Mouse (Mus musculus): ENCODE measurements around the gene Creb5. TPM values are rescaled to one million over a fixed set of nuclear protein-coding genes. Genes with fewer than 3 reads are reported as not detected.

Creb5 gene
- polyA plus RNA-seq, 1 experiment from 2014 or later = 15.4 TPM

DNA sequence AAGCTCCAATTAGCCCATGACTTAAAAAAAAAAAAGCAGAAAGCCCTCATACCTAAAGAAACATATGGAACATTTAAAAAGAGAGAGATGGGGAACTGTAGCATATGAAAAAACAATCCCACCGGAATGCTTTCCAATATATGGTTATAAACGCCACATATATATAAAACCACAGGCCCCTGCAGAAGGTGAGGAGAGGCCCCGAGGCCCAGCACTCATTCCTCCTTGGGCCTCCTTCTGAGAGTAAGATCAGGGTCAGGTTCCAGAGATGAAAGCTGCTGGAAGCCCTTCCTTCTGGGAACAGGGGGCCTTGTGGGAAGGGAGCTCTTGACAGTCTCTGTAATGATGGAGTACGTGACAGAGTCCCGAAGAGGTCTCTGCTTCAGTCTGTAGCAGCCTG, 76.5 kb downstream of the Creb5 start:
- Histone ChIP-seq H3K9me3 (no peaks in the 10 kb centered on the region), H3K27ac (peak overlapping the region; percentile 36; the same call in 1 of the 2 replicates), H3K4me3 (no peak overlapping the region), H3K4me1 (peaks cover 8% of the 10 kb centered on the region), H3K36me3 (no peaks in the 10 kb centered on the region), H3K27me3 (ENCODE audit: insufficient read depth, poor library complexity, severe bottlenecking) (no peaks in the 10 kb centered on the region)
- WGBS = 77% methylated on average over 5 of the region's 5 CpGs
- no peak for DNase-seq (ENCODE audit: low spot score)

DNA sequence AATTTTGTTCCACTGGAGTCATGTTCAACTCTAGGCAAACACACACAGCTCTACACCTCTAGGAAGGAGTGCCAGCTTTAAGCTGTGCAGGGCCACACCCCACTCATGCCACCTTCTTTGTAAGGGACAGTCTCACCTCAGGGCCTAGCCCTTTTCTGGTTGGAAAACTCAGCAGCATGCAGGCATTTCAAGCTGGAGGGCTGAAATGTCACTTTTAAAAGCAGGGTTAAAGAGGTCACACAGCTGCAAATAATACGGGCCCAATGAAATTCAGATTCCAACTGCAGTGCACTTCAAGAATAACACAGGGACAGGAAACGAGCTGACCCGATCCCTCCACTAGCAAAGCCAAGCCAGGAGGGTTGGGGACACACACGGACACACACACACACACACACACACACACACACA, 76.9 kb downstream of the Creb5 start:
- H3K4me3 ChIP-seq = no peak overlapping the region
- 70% methylated on average over 4 of the region's 4 CpGs for WGBS
- no peak for DNase-seq (ENCODE audit: low spot score)
- H3K27me3 ChIP-seq (ENCODE audit: insufficient read depth, poor library complexity, severe bottlenecking) = no peaks in the 10 kb centered on the region
- H3K27ac ChIP-seq = peak overlapping the region; percentile 36
- H3K4me1 ChIP-seq = peaks cover 8% of the 10 kb centered on the region
- no peaks in the 10 kb centered on the region for H3K36me3 ChIP-seq
- no peaks in the 10 kb centered on the region for H3K9me3 ChIP-seq

DNA sequence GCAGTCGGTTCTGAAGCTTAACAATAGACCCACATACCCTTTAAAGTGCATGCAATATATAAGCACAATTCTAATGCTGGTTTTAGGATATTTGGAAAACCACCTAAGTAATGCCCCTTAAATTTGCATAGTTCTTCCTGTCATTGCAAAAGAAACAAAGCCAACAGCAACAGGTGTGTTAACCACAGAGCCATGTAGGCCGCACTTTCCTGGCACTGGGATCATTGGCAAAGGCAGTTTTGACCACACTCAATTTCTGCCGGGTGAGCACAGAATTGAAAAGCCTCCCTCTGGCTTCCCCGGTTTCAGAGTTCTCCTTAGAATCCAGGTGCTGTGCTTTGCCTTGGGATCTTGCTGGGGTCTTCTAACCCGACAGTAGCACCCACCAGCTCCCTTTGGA, 82.1 kb downstream of the Creb5 start:
- 88% methylated on average over 5 of the region's 5 CpGs for WGBS
- Histone ChIP-seq H3K4me1 (peaks cover 1% of the 10 kb centered on the region), H3K27ac (no peak overlapping the region)

DNA sequence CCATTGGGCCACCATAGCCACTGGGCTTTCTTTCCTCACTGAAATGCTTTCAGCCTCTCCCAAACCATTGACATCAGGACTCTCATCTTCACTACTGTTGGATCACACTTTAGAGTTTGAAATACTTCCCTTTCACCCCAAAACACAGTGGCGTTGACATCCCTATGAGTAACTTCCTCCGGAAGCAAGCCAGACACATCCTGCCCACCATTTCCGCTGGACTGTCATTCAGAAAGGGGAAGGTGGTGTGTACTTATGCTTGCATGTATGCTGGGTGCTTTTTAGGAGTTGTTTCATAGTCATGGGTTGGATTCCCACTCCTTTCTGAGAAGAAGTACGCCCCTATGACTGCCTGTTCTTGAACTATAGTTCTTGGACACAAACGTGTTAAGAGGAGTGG, 82.9 kb downstream of the Creb5 start:
- Histone ChIP-seq H3K4me3 (no peak overlapping the region), H3K27ac (no peak overlapping the region), H3K4me1 (no peaks in the 10 kb centered on the region), H3K27me3 (ENCODE audit: insufficient read depth, poor library complexity, severe bottlenecking) (no peaks in the 10 kb centered on the region), H3K9me3 (no peaks in the 10 kb centered on the region), H3K36me3 (no peaks in the 10 kb centered on the region)
- 83% methylated on average over 5 of the region's 5 CpGs for WGBS
- no peak for DNase-seq (ENCODE audit: low spot score)

More for the DNA sequence above, 82.1 kb downstream of the Creb5 start:
- no peak overlapping the region for H3K4me3 ChIP-seq
- no peaks in the 10 kb centered on the region for H3K36me3 ChIP-seq
- DNase-seq (ENCODE audit: low spot score) = no peak
- no peaks in the 10 kb centered on the region for H3K9me3 ChIP-seq
- no peaks in the 10 kb centered on the region for H3K27me3 ChIP-seq (ENCODE audit: insufficient read depth, poor library complexity, severe bottlenecking)

DNA sequence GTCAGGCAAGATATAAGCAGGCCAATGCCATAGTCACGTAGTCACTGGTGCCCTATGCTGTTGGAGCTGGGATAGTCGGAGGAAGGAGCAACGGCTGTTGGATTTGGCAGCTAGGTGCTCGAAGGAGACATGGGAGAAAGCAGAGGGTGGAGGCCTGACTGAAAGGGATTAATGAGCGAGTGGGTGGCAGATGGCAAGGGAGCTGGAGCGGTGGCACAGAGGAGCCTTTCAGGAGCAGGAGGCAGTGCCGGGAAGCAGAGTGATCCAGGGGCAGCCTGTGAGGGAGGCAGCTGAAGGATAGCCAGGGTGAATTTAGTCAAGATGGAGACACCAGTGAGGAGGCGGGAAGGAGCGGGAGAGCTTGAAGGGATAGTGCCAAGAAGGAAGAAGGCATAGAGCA, 84.9 kb downstream of the Creb5 start:
- Histone ChIP-seq H3K9me3 (no peaks in the 10 kb centered on the region), H3K36me3 (peaks cover 1% of the 10 kb centered on the region; the same call in 1 of the 2 replicates), H3K27ac (no peak overlapping the region), H3K4me3 (no peak overlapping the region), H3K27me3 (ENCODE audit: insufficient read depth, poor library complexity, severe bottlenecking) (no peaks in the 10 kb centered on the region), H3K4me1 (no peaks in the 10 kb centered on the region)
- WGBS = 87% methylated on average over 9 of the region's 9 CpGs
- no peak for DNase-seq (ENCODE audit: low spot score)

DNA sequence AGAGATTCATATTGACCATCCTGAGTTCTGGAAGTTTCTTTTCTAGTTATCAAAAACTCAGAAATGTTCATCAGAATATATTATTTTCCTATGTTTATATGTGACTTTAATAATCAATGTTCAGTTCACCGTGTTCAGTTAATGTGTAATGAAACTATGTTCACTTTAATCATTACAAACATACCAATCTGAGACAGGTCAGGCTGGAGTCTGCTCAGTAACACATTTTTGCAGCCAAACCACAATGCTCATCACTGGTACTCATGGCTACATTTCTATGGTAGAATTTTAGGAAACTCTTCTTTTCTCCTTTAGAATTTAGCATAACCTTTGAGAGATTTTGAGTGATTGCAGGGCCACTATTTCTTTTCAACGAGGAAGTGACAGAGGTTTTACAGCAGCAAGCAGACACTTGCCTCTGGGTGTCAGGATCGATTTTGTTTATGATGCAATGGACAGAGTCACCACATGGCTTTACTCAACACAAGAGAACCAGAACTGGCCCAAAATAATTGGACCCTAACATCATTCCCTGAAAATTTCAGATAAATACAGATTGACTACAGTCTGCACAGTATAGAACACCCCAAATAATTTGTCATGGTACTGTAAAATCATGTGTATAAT, 87.4 kb downstream of the Creb5 start:
- 80% methylated on average over 3 of the region's 3 CpGs for WGBS
- Histone ChIP-seq H3K4me3 (no peak overlapping the region), H3K36me3 (peaks cover 2% of the 10 kb centered on the region; the same call in 1 of the 2 replicates)

DNA sequence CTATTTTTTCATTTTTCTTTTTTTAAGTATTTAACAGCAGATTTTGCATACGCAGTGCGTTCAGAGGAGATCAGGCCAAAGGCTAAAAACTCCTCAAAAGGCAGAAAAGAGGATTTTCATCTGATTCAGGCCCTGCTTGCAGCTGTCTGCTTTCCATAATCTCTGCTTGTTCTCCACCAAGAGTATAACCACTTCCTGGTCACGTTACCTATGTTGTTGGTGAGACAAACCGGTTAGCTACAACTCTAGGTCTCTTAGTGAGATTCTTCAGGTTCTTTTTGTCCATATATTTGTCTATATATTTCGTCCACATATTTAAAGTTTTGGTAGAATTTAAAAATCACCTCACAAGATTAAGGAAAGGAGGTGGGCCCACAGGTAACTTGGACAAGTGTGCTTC, 102.2 kb downstream of the Creb5 start:
- DNase-seq (ENCODE audit: low spot score) = no peak
- 88% methylated on average over 5 of the region's 5 CpGs for whole genome bisulfite sequencing
- H3K4me1 ChIP-seq = peaks cover 20% of the 10 kb centered on the region
- peaks cover 6% of the 10 kb centered on the region; the same call in 1 of the 2 replicates for H3K27me3 ChIP-seq (ENCODE audit: insufficient read depth, poor library complexity, severe bottlenecking)
- no peaks in the 10 kb centered on the region for H3K36me3 ChIP-seq
- no peak overlapping the region for H3K27ac ChIP-seq
- H3K9me3 ChIP-seq = no peaks in the 10 kb centered on the region
- H3K4me3 ChIP-seq = no peak overlapping the region

More for the DNA sequence above, 87.4 kb downstream of the Creb5 start:
- DNase-seq (ENCODE audit: low spot score) = no peak
- Histone ChIP-seq H3K9me3 (no peaks in the 10 kb centered on the region), H3K4me1 (no peaks in the 10 kb centered on the region), H3K27me3 (ENCODE audit: insufficient read depth, poor library complexity, severe bottlenecking) (no peaks in the 10 kb centered on the region), H3K27ac (no peak overlapping the region)

DNA sequence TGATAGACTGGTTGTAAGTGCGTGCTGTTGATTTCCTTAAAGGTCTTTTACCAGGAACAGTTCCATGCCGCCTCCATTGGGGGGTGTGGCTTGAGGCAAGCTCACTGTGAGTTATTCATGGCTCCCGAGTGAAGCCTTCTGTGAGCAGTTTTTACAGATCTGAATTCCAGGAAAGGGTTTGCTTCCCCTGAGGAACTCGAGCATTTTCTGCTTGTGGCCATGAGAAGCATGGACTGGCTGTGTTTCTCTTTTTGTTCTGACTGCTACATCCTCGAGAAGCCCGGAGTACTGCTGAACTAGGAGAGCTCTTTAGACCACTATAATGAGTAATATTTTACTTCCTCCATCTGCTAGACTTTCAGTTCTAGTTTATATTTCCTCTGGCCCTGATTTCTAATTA, 103.3 kb downstream of the Creb5 start:
- WGBS = 28% methylated on average over 6 of the region's 6 CpGs
- peaks cover 17% of the 10 kb centered on the region; the same call in 1 of the 2 replicates for H3K4me1 ChIP-seq
- no peak for DNase-seq (ENCODE audit: low spot score)
- no peaks in the 10 kb centered on the region for H3K36me3 ChIP-seq
- no peak overlapping the region for H3K27ac ChIP-seq
- no peaks in the 10 kb centered on the region for H3K9me3 ChIP-seq
- H3K27me3 ChIP-seq (ENCODE audit: insufficient read depth, poor library complexity, severe bottlenecking) = peaks cover 6% of the 10 kb centered on the region; the same call in 1 of the 2 replicates
- no peak overlapping the region for H3K4me3 ChIP-seq

DNA sequence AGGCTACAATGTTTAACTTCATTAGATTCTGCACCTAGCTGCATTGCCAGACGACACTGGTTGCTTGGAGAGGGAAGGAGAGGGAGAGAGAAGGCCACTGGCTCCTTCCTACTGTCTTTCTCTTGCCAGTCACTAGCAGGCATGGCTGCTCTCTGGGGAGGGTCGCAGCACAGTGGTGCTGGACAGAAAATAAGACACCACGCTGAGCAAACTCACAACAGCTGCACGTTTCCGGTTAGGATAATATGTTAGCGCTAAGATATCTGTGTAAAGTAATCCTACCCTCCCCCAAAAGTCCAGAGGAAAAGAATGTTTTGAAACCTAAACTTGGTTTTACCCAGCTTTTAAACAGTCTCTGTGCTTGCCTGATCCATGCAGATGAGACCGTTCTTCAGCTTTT, 107.0 kb downstream of the Creb5 start:
- Histone ChIP-seq H3K9me3 (no peaks in the 10 kb centered on the region), H3K4me3 (no peak overlapping the region), H3K27me3 (ENCODE audit: insufficient read depth, poor library complexity, severe bottlenecking) (no peaks in the 10 kb centered on the region; the same call in 1 of the 2 replicates), H3K4me1 (peaks cover 25% of the 10 kb centered on the region; the same call in 1 of the 2 replicates), H3K27ac (peak overlapping the region; percentile 18; the same call in 1 of the 2 replicates), H3K36me3 (0 out of 2 replicates have a peak, but pooled peaks cover 5% of the 10 kb centered on the region)
- 41% methylated on average over 7 of the region's 7 CpGs for WGBS
- no peak for DNase-seq (ENCODE audit: low spot score)

DNA sequence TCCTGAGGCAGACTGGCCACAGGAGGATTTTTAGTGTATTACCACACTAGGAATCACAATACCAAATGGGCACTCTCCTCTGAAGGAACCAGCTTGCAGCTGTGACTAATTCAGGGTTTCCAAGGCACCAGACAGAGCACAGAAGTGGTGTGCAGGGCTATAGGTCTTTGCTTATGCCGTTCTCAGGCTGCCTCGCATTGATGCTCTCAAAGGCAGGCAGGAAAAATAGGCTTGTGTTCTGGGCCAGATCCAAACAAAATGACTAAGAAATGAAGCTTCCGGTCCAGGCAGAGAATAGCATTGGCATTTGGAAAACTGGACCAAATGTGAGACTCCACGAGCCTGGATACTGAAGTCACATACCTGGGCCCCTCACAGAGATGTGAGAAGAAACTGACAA, 108.1 kb downstream of the Creb5 start:
- WGBS = 84% methylated on average over 4 of the region's 4 CpGs
- 0 out of 2 replicates have a peak, but pooled peaks cover 5% of the 10 kb centered on the region for H3K36me3 ChIP-seq
- no peak overlapping the region for H3K27ac ChIP-seq
- no peak for DNase-seq (ENCODE audit: low spot score)
- no peak overlapping the region for H3K4me3 ChIP-seq
- H3K27me3 ChIP-seq (ENCODE audit: insufficient read depth, poor library complexity, severe bottlenecking) = no peaks in the 10 kb centered on the region; the same call in 1 of the 2 replicates
- no peaks in the 10 kb centered on the region for H3K9me3 ChIP-seq
- H3K4me1 ChIP-seq = peaks cover 19% of the 10 kb centered on the region; the same call in 1 of the 2 replicates

DNA sequence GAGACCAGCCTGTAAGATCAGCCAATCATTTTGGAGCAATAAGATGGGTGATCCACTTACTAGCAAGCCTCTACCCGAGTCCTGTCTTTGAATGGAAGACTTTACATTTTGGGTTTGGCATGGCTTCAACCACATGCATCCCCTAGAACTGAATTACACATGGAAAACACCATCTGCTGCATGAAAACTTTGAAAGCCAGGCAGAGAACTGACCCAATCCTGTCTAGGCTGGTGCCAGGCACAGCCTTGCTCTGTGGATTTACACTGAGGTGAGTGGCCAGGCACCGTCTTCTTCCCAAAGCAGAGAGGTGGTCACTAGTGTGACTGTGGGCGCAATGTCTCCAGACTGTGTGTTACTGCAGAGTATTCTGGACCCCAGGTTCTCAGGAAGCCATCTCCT, 109.4 kb downstream of the Creb5 start:
- Histone ChIP-seq H3K27me3 (ENCODE audit: insufficient read depth, poor library complexity, severe bottlenecking) (no peaks in the 10 kb centered on the region; the same call in 1 of the 2 replicates), H3K4me1 (peaks cover 16% of the 10 kb centered on the region; the same call in 1 of the 2 replicates), H3K4me3 (no peak overlapping the region), H3K36me3 (0 out of 2 replicates have a peak, but pooled peaks cover 5% of the 10 kb centered on the region), H3K27ac (no peak overlapping the region), H3K9me3 (no peaks in the 10 kb centered on the region)
- no peak for DNase-seq (ENCODE audit: low spot score)
- whole genome bisulfite sequencing = 87% methylated on average over 3 of the region's 3 CpGs

DNA sequence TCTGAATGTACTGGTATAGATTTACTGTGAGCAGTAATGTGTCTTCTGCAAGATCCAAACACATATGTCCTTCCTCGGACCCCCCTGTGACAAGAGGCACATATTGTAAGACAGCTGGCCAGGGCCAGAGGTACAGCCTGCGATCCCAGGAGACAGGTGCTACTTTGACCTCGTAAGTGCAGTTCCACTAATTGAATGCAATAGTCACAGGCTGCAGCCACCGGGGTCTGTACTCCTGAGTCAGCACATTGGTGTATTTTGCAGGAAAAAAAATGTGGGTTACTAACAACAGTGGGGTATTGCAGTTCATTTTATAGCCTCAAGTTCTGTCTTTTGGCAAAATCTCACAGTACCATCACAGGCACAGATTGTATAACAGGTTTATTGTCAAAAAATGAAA, 110.7 kb downstream of the Creb5 start:
- H3K27ac ChIP-seq = no peak overlapping the region
- H3K9me3 ChIP-seq = no peaks in the 10 kb centered on the region
- H3K27me3 ChIP-seq (ENCODE audit: insufficient read depth, poor library complexity, severe bottlenecking) = no peaks in the 10 kb centered on the region; the same call in 1 of the 2 replicates
- peaks cover 16% of the 10 kb centered on the region; the same call in 1 of the 2 replicates for H3K4me1 ChIP-seq
- DNase-seq (ENCODE audit: low spot score) = no peak
- 0 out of 2 replicates have a peak, but pooled peaks cover 5% of the 10 kb centered on the region for H3K36me3 ChIP-seq
- H3K4me3 ChIP-seq = no peak overlapping the region
- 77% methylated on average over 4 of the region's 4 CpGs for WGBS

DNA sequence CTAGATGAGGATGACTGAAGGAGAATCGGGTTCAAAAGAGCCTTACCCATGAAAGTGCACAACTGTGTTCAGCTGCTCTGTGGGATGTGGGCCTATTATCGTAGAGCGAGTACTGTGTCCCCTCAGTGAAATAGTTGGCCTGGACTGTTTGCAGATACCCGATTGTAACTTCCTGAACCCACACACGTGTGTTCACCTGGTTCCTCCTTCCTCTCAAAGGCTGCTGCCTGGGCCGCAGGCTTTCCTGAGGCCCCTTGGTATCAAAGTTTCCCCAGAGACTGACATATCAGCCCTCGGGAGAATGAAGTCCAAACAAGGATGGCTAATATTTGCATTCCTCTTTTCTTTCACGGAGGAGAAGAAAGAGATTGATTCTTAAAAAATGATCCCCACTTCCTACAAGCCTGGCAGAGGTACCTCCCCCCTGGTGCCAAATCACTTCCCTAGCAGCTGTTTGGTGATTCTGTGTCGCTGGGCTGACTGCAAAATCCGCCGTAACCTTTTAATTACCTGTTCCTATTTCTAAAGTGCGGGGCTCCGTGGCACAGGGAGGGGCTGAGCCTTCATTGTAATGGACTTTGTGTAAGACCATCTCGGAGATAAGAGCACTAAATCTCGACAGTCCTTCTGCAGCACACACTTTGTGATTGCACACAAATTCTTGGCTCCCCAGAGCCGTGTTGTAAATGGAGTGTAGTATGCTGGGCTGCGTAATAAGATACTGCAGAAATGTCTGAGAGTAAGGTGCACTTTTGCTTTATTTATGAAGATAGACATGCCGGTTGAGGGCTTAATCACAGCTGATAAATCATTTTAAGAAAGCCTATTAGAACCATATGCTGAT, 111.4 kb downstream of the Creb5 start:
- H3K4me3 ChIP-seq = no peak overlapping the region

More for the DNA sequence above, 111.4 kb downstream of the Creb5 start:
- WGBS = 53% methylated on average over 18 of the region's 18 CpGs
- DNase-seq (ENCODE audit: low spot score) = no peak
- H3K27ac ChIP-seq = no peak overlapping the region
- peaks cover 16% of the 10 kb centered on the region; the same call in 1 of the 2 replicates for H3K4me1 ChIP-seq
- H3K9me3 ChIP-seq = no peaks in the 10 kb centered on the region
- H3K36me3 ChIP-seq = 0 out of 2 replicates have a peak, but pooled peaks cover 5% of the 10 kb centered on the region
- no peaks in the 10 kb centered on the region; the same call in 1 of the 2 replicates for H3K27me3 ChIP-seq (ENCODE audit: insufficient read depth, poor library complexity, severe bottlenecking)
